Mouse (Mus musculus) spleen, adult 2 months (tissue): Measurements from ENCODE around the gene Grasp.

Experiments used
- CTCF ChIP-seq: fragments of 200-500 bp; IDR thresholded peaks from 2 replicates; pipeline ENCODE4 v1.5.1; 2011; ENCODE audit warnings: mild to moderate bottlenecking, inconsistent platforms; ENCODE audit not compliant: insufficient read depth, insufficient read length, insufficient replicate concordance; ENCODE audit errors: extremely low read depth
- POLR2A ChIP-seq: fragments of 200-500 bp; IDR thresholded peaks from 2 replicates; pipeline ENCODE4 v1.6.1; 2011; ENCODE audit warnings: low read depth, low read length, inconsistent platforms

DNA sequence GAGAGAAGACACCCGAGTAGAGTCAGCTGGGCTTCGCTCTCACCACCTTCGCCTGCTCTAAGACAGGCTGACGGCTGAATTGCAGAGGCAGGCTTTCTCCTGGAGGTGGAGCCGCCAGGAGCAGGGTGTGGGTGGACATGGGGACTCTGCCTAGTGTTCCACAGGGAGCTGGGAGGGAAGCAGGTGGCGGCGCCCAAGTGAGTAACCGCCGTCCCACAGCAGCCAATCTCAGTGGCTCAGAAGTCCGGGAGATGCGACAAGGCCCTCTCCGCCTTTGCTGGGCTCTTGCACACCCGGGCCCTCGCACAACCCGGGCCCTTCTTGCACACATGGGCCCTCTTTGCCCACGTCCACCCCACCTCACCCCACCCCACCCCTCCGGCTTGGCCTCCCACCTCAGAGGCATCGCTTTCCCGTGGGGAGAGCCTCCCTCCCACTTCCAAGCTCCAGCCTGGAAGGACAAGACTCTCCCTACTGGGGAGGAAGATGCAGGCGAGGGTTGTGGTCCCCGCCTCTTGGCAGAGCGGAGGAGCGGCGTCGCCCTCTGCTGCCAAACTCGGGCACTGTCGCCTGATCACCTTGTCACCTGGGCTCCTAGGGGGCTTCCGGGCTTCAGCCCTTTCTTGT, 15.0 kb downstream of the Grasp start:
- TF ChIP-seq CTCF = peak; percentile 73; the same call in 1 of the 2 replicates
- no peak for TF ChIP-seq POLR2A
